Mouse (Mus musculus): ENCODE data around the gene Gm45021.

Gm45021 gene

GRCm38 (mm10) chr6:48648779-48649178, 59.4 kb downstream of the Gm45021 start:
- no peak for DNase-seq (ENCODE audit: low read depth, low spot score)

GRCm38 (mm10) chr6:48650041-48650440, 60.6 kb downstream of the Gm45021 start:
- DNase-seq (ENCODE audit: low read depth, low spot score), result no peak

- DNase-seq (ENCODE audit: low read depth, low spot score), result no peak
These were observed 69.3 kb downstream of the Gm45021 start for GRCm38 (mm10) chr6:48658721-48659120.

Measured in skeletal muscle tissue, adult 2 months (tissue).